Mouse (Mus musculus): ENCODE results near the gene Spock1. TPM values are rescaled to one million over a fixed set of nuclear protein-coding genes. Genes with fewer than 3 reads are reported as not detected.

Gene Spock1
- total and polyA plus RNA-seq, 2 experiments, result not detected

DNA sequence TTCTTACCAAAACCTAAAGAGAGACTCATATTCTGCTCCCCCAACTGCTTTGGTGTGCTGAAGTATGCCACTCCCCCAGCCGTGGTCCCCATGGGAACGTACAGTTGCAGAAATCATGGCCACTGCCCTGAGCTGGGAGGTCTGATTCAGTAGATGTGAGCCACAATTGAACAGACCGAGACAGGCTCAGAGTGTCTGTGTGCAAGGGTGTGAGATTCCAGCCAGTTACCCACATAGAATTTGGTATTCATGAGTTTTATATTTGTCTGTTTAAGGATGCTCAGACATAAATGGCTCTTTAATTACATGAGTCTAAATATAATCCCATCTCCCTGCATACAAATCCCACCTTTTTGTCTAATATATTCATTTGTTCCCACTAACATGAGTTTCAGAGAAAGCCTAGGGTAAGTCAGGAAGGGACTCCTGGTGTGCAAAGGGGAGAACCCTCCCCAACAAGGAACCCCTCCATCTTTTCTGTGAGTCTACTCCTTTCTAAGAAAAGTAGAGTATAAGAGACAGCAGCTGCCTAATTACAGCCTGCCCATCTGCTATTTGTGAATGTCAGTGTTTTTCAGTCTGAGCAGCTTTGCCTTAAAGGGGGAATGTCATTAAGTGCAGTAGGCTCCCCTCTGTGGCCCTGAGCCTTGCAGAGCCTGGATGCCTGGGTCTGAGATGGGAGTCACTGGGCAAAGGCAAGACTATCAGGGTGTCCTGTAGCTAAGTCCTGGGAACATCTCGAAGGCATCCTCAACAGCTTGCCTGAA is 29.5 kb upstream of the Spock1 start:
- H3K27me3 ChIP-seq (ENCODE audit: control insufficient read depth, insufficient read depth, low read length), result no peaks in the 10 kb centered on the region
- H3K36me3 ChIP-seq (ENCODE audit: control insufficient read depth, insufficient read depth, low read length), result no peaks in the 10 kb centered on the region
- no peak for DNase-seq (ENCODE audit: extremely low read depth, low read depth, low spot score)
- no peak overlapping the region for H3K27ac ChIP-seq (replicated peaks; ENCODE audit: insufficient read depth, low read depth, low read length)
- no peak overlapping the region for H3K4me3 ChIP-seq (ENCODE audit: insufficient read depth, low read depth, low read length)
- no peaks in the 10 kb centered on the region for H3K79me2 ChIP-seq (ENCODE audit: control insufficient read depth, insufficient read depth, low read length)
- no peak for TF ChIP-seq CTCF (IDR thresholded peaks at IDR 0.05; ENCODE audit: low read depth, low read length)
- 82% methylated on average over 4 of the region's 4 CpGs for whole genome bisulfite sequencing
- no peaks in the 10 kb centered on the region for H3K4me1 ChIP-seq (ENCODE audit: control insufficient read depth, insufficient read depth, low read length)
- H3K9ac ChIP-seq (ENCODE audit: low read depth, low read length), result no peak overlapping the region

DNA sequence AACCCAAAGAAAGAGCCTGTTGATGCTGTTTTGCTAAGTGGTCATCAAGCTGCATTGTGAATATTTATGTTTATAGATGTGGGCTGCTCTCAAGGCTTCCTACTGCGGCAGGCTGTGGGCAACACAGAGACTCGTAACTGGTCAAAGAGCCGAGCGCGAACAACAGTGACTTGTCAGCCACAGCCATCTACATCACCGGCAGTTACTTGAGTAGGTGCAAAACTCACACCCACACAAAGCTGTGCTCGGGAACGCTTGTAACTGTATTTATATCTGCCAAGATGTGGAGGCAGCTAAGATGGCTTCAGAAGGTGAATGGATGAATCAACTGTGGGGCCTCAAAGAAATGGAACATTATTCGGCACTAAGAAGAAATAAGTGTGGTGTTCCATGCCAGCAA is 23.9 kb upstream of the Spock1 start:
- WGBS, result 95% methylated on average over 9 of the region's 9 CpGs
- Histone ChIP-seq H3K9ac (ENCODE audit: low read depth, low read length) (no peak overlapping the region), H3K79me2 (ENCODE audit: control insufficient read depth, insufficient read depth, low read length) (no peaks in the 10 kb centered on the region), H3K4me1 (ENCODE audit: control insufficient read depth, insufficient read depth, low read length) (no peaks in the 10 kb centered on the region), H3K27ac (replicated peaks; ENCODE audit: insufficient read depth, low read depth, low read length) (no peak overlapping the region), H3K4me3 (ENCODE audit: insufficient read depth, low read depth, low read length) (no peak overlapping the region), H3K36me3 (ENCODE audit: control insufficient read depth, insufficient read depth, low read length) (no peaks in the 10 kb centered on the region), H3K27me3 (ENCODE audit: control insufficient read depth, insufficient read depth, low read length) (no peaks in the 10 kb centered on the region)
- TF ChIP-seq POLR2A (IDR thresholded peaks at IDR 0.05; ENCODE audit: extremely low read depth, insufficient read depth, low read length), result no peak
- TF ChIP-seq CTCF (IDR thresholded peaks at IDR 0.05; ENCODE audit: low read depth, low read length), result no peak
- no peak for DNase-seq (ENCODE audit: extremely low read depth, low read depth, low spot score)

GRCm38 (mm10) chr13:57931376-57931775 is 23.2 kb upstream of the Spock1 start:
- Histone ChIP-seq H3K9ac (ENCODE audit: low read depth, low read length) (no peak overlapping the region), H3K36me3 (ENCODE audit: control insufficient read depth, insufficient read depth, low read length) (no peaks in the 10 kb centered on the region), H3K79me2 (ENCODE audit: control insufficient read depth, insufficient read depth, low read length) (no peaks in the 10 kb centered on the region), H3K27me3 (ENCODE audit: control insufficient read depth, insufficient read depth, low read length) (no peaks in the 10 kb centered on the region), H3K27ac (replicated peaks; ENCODE audit: insufficient read depth, low read depth, low read length) (no peak overlapping the region), H3K4me1 (ENCODE audit: control insufficient read depth, insufficient read depth, low read length) (no peaks in the 10 kb centered on the region), H3K4me3 (ENCODE audit: insufficient read depth, low read depth, low read length) (no peak overlapping the region)
- TF ChIP-seq POLR2A (IDR thresholded peaks at IDR 0.05; ENCODE audit: extremely low read depth, insufficient read depth, low read length), result no peak
- no peak for TF ChIP-seq CTCF (IDR thresholded peaks at IDR 0.05; ENCODE audit: low read depth, low read length)
- no peak for DNase-seq (ENCODE audit: extremely low read depth, low read depth, low spot score)
- 76% methylated on average over 3 of the region's 3 CpGs for WGBS

DNA sequence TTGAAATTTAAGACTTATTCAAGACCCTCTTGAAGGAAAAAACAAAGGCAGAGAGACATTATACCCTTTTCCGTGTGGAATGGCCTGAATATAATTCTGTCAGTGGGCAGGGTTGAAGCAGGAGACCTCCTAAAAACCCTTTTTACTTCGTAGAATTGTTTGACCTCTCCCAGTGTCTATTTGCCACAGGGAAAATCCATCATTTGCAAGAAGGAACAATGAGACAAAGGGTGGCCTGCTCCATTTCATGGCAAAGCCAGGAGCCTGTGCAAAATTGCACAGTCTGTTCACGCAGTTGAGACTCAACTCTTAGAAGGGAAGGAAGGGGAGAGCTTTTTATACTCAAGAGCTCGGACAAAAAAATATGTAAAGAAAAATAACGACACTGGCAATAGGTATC is 22.6 kb upstream of the Spock1 start:
- Histone ChIP-seq H3K9ac (ENCODE audit: low read depth, low read length) (no peak overlapping the region), H3K79me2 (ENCODE audit: control insufficient read depth, insufficient read depth, low read length) (no peaks in the 10 kb centered on the region), H3K4me1 (ENCODE audit: control insufficient read depth, insufficient read depth, low read length) (no peaks in the 10 kb centered on the region), H3K36me3 (ENCODE audit: control insufficient read depth, insufficient read depth, low read length) (no peaks in the 10 kb centered on the region), H3K4me3 (ENCODE audit: insufficient read depth, low read depth, low read length) (no peak overlapping the region), H3K27ac (replicated peaks; ENCODE audit: insufficient read depth, low read depth, low read length) (no peak overlapping the region), H3K27me3 (ENCODE audit: control insufficient read depth, insufficient read depth, low read length) (no peaks in the 10 kb centered on the region)
- TF ChIP-seq POLR2A (IDR thresholded peaks at IDR 0.05; ENCODE audit: extremely low read depth, insufficient read depth, low read length) (no peak), CTCF (IDR thresholded peaks at IDR 0.05; ENCODE audit: low read depth, low read length) (no peak)
- WGBS, result 76% methylated on average over 5 of the region's 5 CpGs
- DNase-seq (ENCODE audit: extremely low read depth, low read depth, low spot score), result no peak

DNA sequence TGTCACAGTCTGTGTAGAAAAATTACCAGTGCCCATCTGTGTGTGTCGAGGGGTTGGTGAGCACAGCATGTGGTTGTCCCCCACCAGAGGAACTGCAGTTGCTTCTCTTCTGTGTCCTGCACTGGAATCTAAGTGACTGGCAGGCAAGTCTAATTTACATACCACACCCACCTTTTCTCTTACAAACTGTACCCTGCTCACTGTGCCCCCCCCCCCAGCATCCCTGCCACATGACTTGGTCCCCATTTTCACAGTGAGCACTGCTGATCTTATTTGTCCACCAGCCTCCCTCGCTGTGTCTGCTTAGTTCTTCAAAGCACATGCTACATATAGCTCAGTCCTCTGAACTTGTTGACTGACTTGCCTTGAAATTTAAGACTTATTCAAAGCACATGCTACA is 22.2 kb upstream of the Spock1 start:
- 79% methylated on average over 2 of the region's 2 CpGs for WGBS
- no peaks in the 10 kb centered on the region for H3K27me3 ChIP-seq (ENCODE audit: control insufficient read depth, insufficient read depth, low read length)
- H3K4me3 ChIP-seq (ENCODE audit: insufficient read depth, low read depth, low read length), result no peak overlapping the region
- H3K4me1 ChIP-seq (ENCODE audit: control insufficient read depth, insufficient read depth, low read length), result no peaks in the 10 kb centered on the region
- TF ChIP-seq CTCF (IDR thresholded peaks at IDR 0.05; ENCODE audit: low read depth, low read length) (no peak), POLR2A (IDR thresholded peaks at IDR 0.05; ENCODE audit: extremely low read depth, insufficient read depth, low read length) (no peak)
- H3K36me3 ChIP-seq (ENCODE audit: control insufficient read depth, insufficient read depth, low read length), result no peaks in the 10 kb centered on the region
- no peak for DNase-seq (ENCODE audit: extremely low read depth, low read depth, low spot score)
- no peak overlapping the region for H3K27ac ChIP-seq (replicated peaks; ENCODE audit: insufficient read depth, low read depth, low read length)
- H3K9ac ChIP-seq (ENCODE audit: low read depth, low read length), result no peak overlapping the region
- H3K79me2 ChIP-seq (ENCODE audit: control insufficient read depth, insufficient read depth, low read length), result no peaks in the 10 kb centered on the region

- TF ChIP-seq CTCF (IDR thresholded peaks at IDR 0.05; ENCODE audit: low read depth, low read length), result no peak
- TF ChIP-seq POLR2A (IDR thresholded peaks at IDR 0.05; ENCODE audit: extremely low read depth, insufficient read depth, low read length), result no peak
- WGBS, result 24% methylated on average over 4 of the region's 4 CpGs
- Histone ChIP-seq H3K27ac (replicated peaks; ENCODE audit: insufficient read depth, low read depth, low read length) (no peak overlapping the region), H3K9ac (ENCODE audit: low read depth, low read length) (no peak overlapping the region), H3K79me2 (ENCODE audit: control insufficient read depth, insufficient read depth, low read length) (no peaks in the 10 kb centered on the region), H3K27me3 (ENCODE audit: control insufficient read depth, insufficient read depth, low read length) (no peaks in the 10 kb centered on the region), H3K36me3 (ENCODE audit: control insufficient read depth, insufficient read depth, low read length) (no peaks in the 10 kb centered on the region), H3K4me1 (ENCODE audit: control insufficient read depth, insufficient read depth, low read length) (no peaks in the 10 kb centered on the region), H3K4me3 (ENCODE audit: insufficient read depth, low read depth, low read length) (no peak overlapping the region)
- peak; percentile 25 for DNase-seq (ENCODE audit: extremely low read depth, low read depth, low spot score)
Observed at GRCm38 (mm10) chr13:57919947-57920346, 11.8 kb upstream of the Spock1 start.

Data from liver, adult 2 months (tissue).